Mouse (Mus musculus): ENCODE results near the gene Nkx3-2. TPM values are rescaled to one million over a fixed set of nuclear protein-coding genes. Genes with fewer than 3 reads are reported as not detected.

The Nkx3-2 gene
- total RNA-seq (2021): not detected in 2 replicates
- long read RNA-seq: 0 reads

GRCm38 (mm10) chr5:41763731-41764721 lies at the start of gene Nkx3-2:
Nkx3-2 (minus strand) TSS chr5:41764501.
- peak; percentile 16 for DNase-seq

- DNase-seq: no peak
Observed at GRCm38 (mm10) chr5:41812516-41812915, 48.2 kb upstream of the Nkx3-2 start.

GRCm38 (mm10) chr5:41811279-41811678 lies 47.0 kb upstream of the Nkx3-2 start:
- no peak for DNase-seq

- no peak for DNase-seq
Observed at GRCm38 (mm10) chr5:41807383-41807782, 43.1 kb upstream of the Nkx3-2 start.

- no peak for DNase-seq
Observed at GRCm38 (mm10) chr5:41806176-41806575, 41.9 kb upstream of the Nkx3-2 start.

GRCm38 (mm10) chr5:41805085-41805484 lies 40.8 kb upstream of the Nkx3-2 start:
- no peak for DNase-seq

GRCm38 (mm10) chr5:41804643-41805042 lies 40.3 kb upstream of the Nkx3-2 start:
- no peak for DNase-seq

- no peak for DNase-seq
Observed at GRCm38 (mm10) chr5:41801622-41802021, 37.3 kb upstream of the Nkx3-2 start.

GRCm38 (mm10) chr5:41794434-41794833 lies 30.1 kb upstream of the Nkx3-2 start:
- no peak for DNase-seq

- peak; percentile 66 for DNase-seq
Observed at GRCm38 (mm10) chr5:41790517-41790916, 26.2 kb upstream of the Nkx3-2 start.

GRCm38 (mm10) chr5:41788877-41789276 lies 24.6 kb upstream of the Nkx3-2 start:
- no peak for DNase-seq

GRCm38 (mm10) chr5:41781890-41782289 lies 17.6 kb upstream of the Nkx3-2 start:
- no peak for DNase-seq

- no peak for DNase-seq
Observed at GRCm38 (mm10) chr5:41780026-41780425, 15.7 kb upstream of the Nkx3-2 start.

- no peak for DNase-seq
Observed at GRCm38 (mm10) chr5:41775728-41776127, 11.4 kb upstream of the Nkx3-2 start.

- DNase-seq: no peak
Observed at GRCm38 (mm10) chr5:41775273-41775672, 11.0 kb upstream of the Nkx3-2 start.

- DNase-seq: peak; percentile 89
Observed at GRCm38 (mm10) chr5:41768382-41769040, 4.2 kb upstream of the Nkx3-2 start.

GRCm38 (mm10) chr5:41767296-41768200 lies 3.2 kb upstream of the Nkx3-2 start:
- no peak for DNase-seq

GRCm38 (mm10) chr5:41766406-41767010 lies 2.2 kb upstream of the Nkx3-2 start:
- no peak for DNase-seq

GRCm38 (mm10) chr5:41765626-41766405 lies 1.5 kb upstream of the Nkx3-2 start:
- DNase-seq: no peak

GRCm38 (mm10) chr5:41762947-41763730 lies 1.2 kb downstream of the Nkx3-2 start:
- DNase-seq: peak; percentile 17
